Mouse (Mus musculus) cerebellum, postnatal 36 days (tissue): Measurements from ENCODE around the gene Flot1.

ENCODE experiments used
- DNase-seq, 2 experiments: peaks; one replicate each; pipeline ENCODE4 v3.0.0; 2021 to 2022; ENCODE audit warnings: mixed read lengths in 2 of 2

Flot1 gene

GRCm38 (mm10) chr17:35868961-35869345, 45.9 kb downstream of the Flot1 start:
- no peak for DNase-seq

- DNase-seq = no peak
Measured at GRCm38 (mm10) chr17:35869346-35870067, 46.5 kb downstream of the Flot1 start.

GRCm38 (mm10) chr17:35870151-35870883, 47.3 kb downstream of the Flot1 start:
- no peak for DNase-seq

- DNase-seq = no peak
Measured at GRCm38 (mm10) chr17:35870884-35871696, 48.1 kb downstream of the Flot1 start.

GRCm38 (mm10) chr17:35873774-35874519, 50.9 kb downstream of the Flot1 start:
- peak; percentile 93 for DNase-seq

- DNase-seq = peak; percentile 23 to 30
Measured at GRCm38 (mm10) chr17:35874721-35875120, 51.7 kb downstream of the Flot1 start.

- peak; percentile 97 to 98 for DNase-seq
Measured at GRCm38 (mm10) chr17:35879245-35880057, 56.4 kb downstream of the Flot1 start, which contains the start of gene Dhx16. TSS of gene Dhx16 (plus strand) at chr17:35879819.
